Mouse (Mus musculus) left cerebral cortex, adult 18-20 months (tissue): Measurements from ENCODE around the gene Pdzrn4. TPM values are rescaled to one million over a fixed set of nuclear protein-coding genes. Genes with fewer than 3 reads are reported as not detected.

ENCODE experiments used
- DNase-seq, 2 experiments: peaks; one replicate each; pipeline ENCODE4 v3.0.0; 2021 to 2022; ENCODE audit warnings: low spot score in 2 of 2, mixed read lengths in 1 of 2
- total RNA-seq, 2 experiments: library from RNA; stranded (reverse); gene quantifications; 2 replicates each; pipeline ENCODE4 v1.2.3; 2021

Pdzrn4 gene
- total RNA-seq, 2 experiments from 2014 or later, result 9.2 to 12.1 TPM

- DNase-seq, result peak in 1 of 2 experiments; percentile 43
Observed at GRCm38 (mm10) chr15:92580742-92581383, 184.2 kb downstream of the Pdzrn4 start.

GRCm38 (mm10) chr15:92584357-92585138, 187.9 kb downstream of the Pdzrn4 start:
- no peak for DNase-seq

- DNase-seq, result no peak
Observed at GRCm38 (mm10) chr15:92587431-92587830, 190.8 kb downstream of the Pdzrn4 start.

- DNase-seq, result no peak
Observed at GRCm38 (mm10) chr15:92594721-92595120, 198.0 kb downstream of the Pdzrn4 start.

GRCm38 (mm10) chr15:92597011-92597780, 200.5 kb downstream of the Pdzrn4 start:
- peak in 1 of 2 experiments; percentile 19 for DNase-seq

GRCm38 (mm10) chr15:92598380-92599295, 202.0 kb downstream of the Pdzrn4 start:
- DNase-seq, result peak in 1 of 2 experiments; percentile 40

- no peak for DNase-seq
Observed at GRCm38 (mm10) chr15:92599381-92599780, 202.7 kb downstream of the Pdzrn4 start.

GRCm38 (mm10) chr15:92610866-92611265, 214.2 kb downstream of the Pdzrn4 start:
- DNase-seq, result no peak

- no peak for DNase-seq
Observed at GRCm38 (mm10) chr15:92612386-92612785, 215.7 kb downstream of the Pdzrn4 start.

- DNase-seq, result no peak
Observed at GRCm38 (mm10) chr15:92613228-92613627, 216.5 kb downstream of the Pdzrn4 start.

- peak; percentile 27 to 48 for DNase-seq
Observed at GRCm38 (mm10) chr15:92621731-92622234, 225.1 kb downstream of the Pdzrn4 start.

- no peak for DNase-seq
Observed at GRCm38 (mm10) chr15:92622323-92622722, 225.6 kb downstream of the Pdzrn4 start.

- no peak for DNase-seq
Observed at GRCm38 (mm10) chr15:92629172-92629571, 232.5 kb downstream of the Pdzrn4 start.

GRCm38 (mm10) chr15:92634044-92634610, 237.4 kb downstream of the Pdzrn4 start:
- peak; percentile 15 to 30 for DNase-seq

- no peak for DNase-seq
Observed at GRCm38 (mm10) chr15:92640212-92641082, 243.8 kb downstream of the Pdzrn4 start.

GRCm38 (mm10) chr15:92671279-92672051, 274.8 kb downstream of the Pdzrn4 start:
- DNase-seq, result no peak

GRCm38 (mm10) chr15:92676096-92676495, 279.4 kb downstream of the Pdzrn4 start:
- no peak for DNase-seq

GRCm38 (mm10) chr15:92678377-92678776, 281.7 kb downstream of the Pdzrn4 start:
- no peak for DNase-seq
